Comparison of ENCODE assay signal across 8 mouse cellular contexts in the genomic region with DNA sequence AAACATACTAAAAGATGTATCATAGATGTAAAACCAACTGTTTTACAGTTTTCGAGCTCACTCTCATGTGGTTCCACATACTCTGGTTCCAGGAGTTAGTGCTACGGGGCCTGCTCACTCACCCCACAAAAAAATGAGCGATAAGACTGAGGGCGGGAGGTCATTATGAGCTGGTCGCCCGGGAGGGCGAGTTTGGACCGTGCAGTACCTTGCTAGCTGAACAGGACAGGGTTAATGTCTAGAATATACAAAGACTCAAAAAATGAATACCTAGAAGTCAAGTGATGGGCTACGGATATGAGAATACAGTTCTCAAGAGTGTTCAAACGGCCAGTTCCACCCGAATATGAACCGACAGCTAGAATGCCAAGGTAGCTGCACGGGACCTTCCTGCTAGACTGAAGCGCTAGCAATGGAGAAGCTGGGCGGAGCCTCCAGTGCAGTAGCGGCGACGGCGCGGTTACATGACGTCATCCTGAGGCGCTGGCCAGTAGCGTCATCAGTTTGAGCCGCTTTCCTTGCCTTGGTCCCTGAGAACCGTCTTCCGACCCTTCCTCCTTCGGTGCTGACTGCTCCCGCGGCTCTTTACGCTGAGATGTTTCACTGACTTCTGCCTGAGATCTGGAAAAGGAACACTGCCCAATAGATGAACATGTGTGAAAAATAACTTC. TPM values are rescaled to one million over a fixed set of nuclear protein-coding genes. Genes with fewer than 3 reads are reported as not detected.
DNase-seq lines count a peak whose midpoint lies in the region; ATAC-seq and TF ChIP-seq lines count a peak whose summit lies in the region.

No protein-coding gene starts in this region.

- DNase-seq in ZHBTc4 (ENCODE audit: low read depth, low spot score), result peak; percentile 98
- peak; percentile 95 for DNase-seq in gastrocnemius, adult 2 months
- peak; percentile 98 for DNase-seq in hindbrain, postnatal 0 days (ENCODE audit: low spot score)
- DNase-seq in left cerebral cortex, adult 2 months (ENCODE audit: extremely low spot score in 1 of 2, low spot score in 2 of 2), result peak; percentile 97 to 99
- DNase-seq in right cerebral cortex, adult 2 months (ENCODE audit: low spot score in 2 of 2), result peak; percentile 99
- DNase-seq in urinary bladder, postnatal 14 days (ENCODE audit: low spot score), result peak; percentile 95

- no peaks in the 10 kb centered on the region for H3K9me3 ChIP-seq in hindbrain, postnatal 0 days (ENCODE audit: low read length)

- H3K27me3 ChIP-seq in hindbrain, postnatal 0 days (ENCODE audit: insufficient read depth, low read length), result no peaks in the 10 kb centered on the region

- intact Hi-C loops in gastrocnemius, adult 2 months (cut with DNase I), result loop anchor here (2.0 kb wide), 1 partner anchor 68 kb away; no protein-coding TSS in a partner anchor
- intact Hi-C loops in left cerebral cortex, adult 2 months (cut with DNase I), result loop anchor here (1.0 to 2.0 kb wide), 2 partner anchors 33 to 74 kb away; a partner anchor contains a TSS

- H3K36me3 ChIP-seq in hindbrain, postnatal 0 days (ENCODE audit: insufficient read depth, low read length), result no peaks in the 10 kb centered on the region

- no peak for TF ChIP-seq CTCF in gastrocnemius, adult 2 months (IDR thresholded peaks at IDR 0.05)
- TF ChIP-seq CTCF in hindbrain, postnatal 0 days (IDR thresholded peaks at IDR 0.05; ENCODE audit: low read depth), result no peak
- TF ChIP-seq CTCF in left cerebral cortex, adult 2 months (IDR thresholded peaks at IDR 0.05), result no peak

- peak overlapping the region; percentile 88 for H3K27ac ChIP-seq in gastrocnemius, adult 2 months
- peak overlapping the region; percentile 88 for H3K27ac ChIP-seq in hindbrain, postnatal 0 days
- H3K27ac ChIP-seq in left cerebral cortex, adult 2 months, result peak overlapping the region; percentile 85

- peak; percentile 97 for ATAC-seq in common myeloid progenitor, adult 5-6 weeks (replicated peaks; ENCODE audit: low read depth, poor library complexity, severe bottlenecking)
- ATAC-seq in hindbrain, postnatal 0 days, result peak; percentile 98
- ATAC-seq in megakaryocyte, adult 5-6 weeks (ENCODE audit: poor library complexity, severe bottlenecking), result peak; percentile 99

- peak overlapping the region; percentile 74 for H3K9ac ChIP-seq in hindbrain, postnatal 0 days (replicated peaks; ENCODE audit: low read length)

- H3K4me2 ChIP-seq in hindbrain, postnatal 0 days (ENCODE audit: low read depth, low read length), result peak overlapping the region; percentile 97

- WGBS in hindbrain, postnatal 0 days, result 2% methylated on average over 30 of the region's 30 CpGs

- H3K4me1 ChIP-seq in hindbrain, postnatal 0 days (ENCODE audit: insufficient read depth, low read length), result peaks cover 4% of the 10 kb centered on the region; the same call in 1 of the 2 replicates

- peak overlapping the region; percentile 83 for H3K4me3 ChIP-seq in gastrocnemius, adult 2 months
- H3K4me3 ChIP-seq in hindbrain, postnatal 0 days (ENCODE audit: low read length), result peak overlapping the region; percentile 57
- H3K4me3 ChIP-seq in left cerebral cortex, adult 2 months, result peak overlapping the region; percentile 88

RNA-seq across cellular contexts. Expression of a gene that starts 29.4 kb away (rescaled TPM):
- not detected in 2 replicates for total RNA-seq in common myeloid progenitor, adult 5-6 weeks (2017)
- not detected for total RNA-seq in gastrocnemius, adult 2 months (2021)
- 10.6 and 11.4 TPM in 2 replicates for total RNA-seq in hindbrain, postnatal 0 days (2014; rRNA removed)
- 5.8 and 6.2 TPM in 2 replicates for polyA plus RNA-seq in hindbrain, postnatal 0 days (2015; fragmentation: Nextera tagmentation; extraction: Ambion mirVana)
- 10 to 100 TPM in 1 of 2 experiments, 1 to 10 TPM in 1; 9.8 to 16.0 TPM for total RNA-seq in left cerebral cortex, adult 2 months (2021)
- total RNA-seq in megakaryocyte, adult 5-6 weeks (2015), result not detected in 2 replicates
- not detected in 2 replicates for total RNA-seq in megakaryocyte, adult 5-6 weeks (2017)

RNA-seq across cellular contexts. Expression of a gene that starts 32.7 kb away (rescaled TPM):
- 15.3 and 20.3 TPM in 2 replicates for total RNA-seq in common myeloid progenitor, adult 5-6 weeks (2017)
- total RNA-seq in gastrocnemius, adult 2 months (2021), result 10 to 100 TPM in 1 of 2 experiments, 1 to 10 TPM in 1; 8.0 to 10.2 TPM
- 15.0 and 17.3 TPM in 2 replicates for total RNA-seq in hindbrain, postnatal 0 days (2014; rRNA removed)
- polyA plus RNA-seq in hindbrain, postnatal 0 days (2015; fragmentation: Nextera tagmentation; extraction: Ambion mirVana), result 31.1 and 32.1 TPM in 2 replicates
- total RNA-seq in left cerebral cortex, adult 2 months (2021), result 10 to 100 TPM; 20.8 to 21.2 TPM
- total RNA-seq in megakaryocyte, adult 5-6 weeks (2015), result 6.2 and 7.3 TPM in 2 replicates
- total RNA-seq in megakaryocyte, adult 5-6 weeks (2017), result 6.1 and 7.1 TPM in 2 replicates

RNA-seq across cellular contexts. Expression of a gene that starts 32.9 kb away (rescaled TPM):
- total RNA-seq in common myeloid progenitor, adult 5-6 weeks (2017), result 46.2 and 51.9 TPM in 2 replicates
- total RNA-seq in gastrocnemius, adult 2 months (2021), result 10 to 100 TPM; 21.0 to 25.3 TPM
- 72.7 and 79.5 TPM in 2 replicates for total RNA-seq in hindbrain, postnatal 0 days (2014; rRNA removed)
- polyA plus RNA-seq in hindbrain, postnatal 0 days (2015; fragmentation: Nextera tagmentation; extraction: Ambion mirVana), result 47.8 and 49.1 TPM in 2 replicates
- total RNA-seq in left cerebral cortex, adult 2 months (2021), result 10 to 100 TPM; 29.3 to 30.0 TPM
- 62.2 and 66.7 TPM in 2 replicates for total RNA-seq in megakaryocyte, adult 5-6 weeks (2015)
- total RNA-seq in megakaryocyte, adult 5-6 weeks (2017), result 87.3 and 104 TPM in 2 replicates

Comparison
In these comparisons a context has a peak if more than half of its experiments do, and no peak if none do; other contexts are left out.
1. Peak in every context shown above with its lines: DNase-seq, ATAC-seq, H3K4me3 ChIP-seq and H3K27ac ChIP-seq.
2. RNA of a gene that starts 29.4 kb away (total RNA-seq): 9.8 to 16.0 TPM in left cerebral cortex, adult 2 months and 10.6 to 11.4 TPM in hindbrain, postnatal 0 days; not detected in common myeloid progenitor, adult 5-6 weeks, not detected in gastrocnemius, adult 2 months and not detected in megakaryocyte, adult 5-6 weeks; every median in the first group is over 10 times any median in the second.